11 mouse cellular contexts compared by ENCODE assay signal in genomic region chr6:129215886-129216637, GRCm38 (mm10). TPM values are rescaled to one million over a fixed set of nuclear protein-coding genes. Genes with fewer than 3 reads are reported as not detected.
A peak's percentile ranks its signal among the peaks of the same experiment; 100 is the strongest.
DNase-seq lines count a peak whose midpoint lies in the region; ATAC-seq and TF ChIP-seq lines count a peak whose summit lies in the region.
"Had no signal": no experiment of that assay in that cellular context is flagged by ENCODE, and none has a peak within 500 bp of the region (broad histone marks: within the 10 kb centered on the region; RNA-seq: fewer than 3 reads in every experiment).

No protein-coding gene starts in this region.

- peak; percentile 97 for DNase-seq in heart, adult 11 months
- DNase-seq in heart, postnatal 4 days, result no peak
- DNase-seq in spleen, adult 2 months (ENCODE audit: low read depth in 1 of 2, low spot score in 2 of 2), result no peak
- no peak for DNase-seq in spleen, adult 18-20 months
- no peak for DNase-seq in liver, embryonic 13.5 days
- DNase-seq in forebrain, embryonic 11.5 days (ENCODE audit: low spot score), result no peak
- no peak for DNase-seq in frontal cortex, adult 2 months (ENCODE audit: extremely low spot score in 1 of 2, low spot score in 1 of 2)

- no peak overlapping the region for H3K4me2 ChIP-seq in liver, embryonic 13.5 days
- H3K4me2 ChIP-seq in forebrain, embryonic 11.5 days (ENCODE audit: low read depth, low read length, severe bottlenecking), result no peak overlapping the region

- peak overlapping the region; percentile 24; the same call in 1 of the 2 replicates for H3K27ac ChIP-seq in spleen, adult 2 months (ENCODE audit: insufficient read depth, low read length)
- no peak overlapping the region for H3K27ac ChIP-seq in liver, embryonic 13.5 days
- H3K27ac ChIP-seq in forebrain, embryonic 11.5 days (ENCODE audit: low read depth, low read length), result no peak overlapping the region
- H3K27ac ChIP-seq: hindbrain, embryonic 10.5 days; left cerebral cortex, adult 2 months had no signal

- TF ChIP-seq CTCF in spleen, adult 2 months (IDR thresholded peaks at IDR 0.05; ENCODE audit: extremely low read depth, insufficient read depth, insufficient read length, insufficient replicate concordance), result no peak

- peaks cover 10% of the 10 kb centered on the region for H3K4me1 ChIP-seq in spleen, adult 2 months (ENCODE audit: control insufficient read depth, insufficient read depth, insufficient read length)
- H3K4me1 ChIP-seq in liver, embryonic 13.5 days (replicated peaks), result peaks cover 40% of the 10 kb centered on the region
- H3K4me1 ChIP-seq in forebrain, embryonic 11.5 days (replicated peaks; ENCODE audit: control insufficient read depth, insufficient read depth, low read length), result no peaks in the 10 kb centered on the region
- H3K4me1 ChIP-seq: hindbrain, embryonic 10.5 days had no signal

- H3K36me3 ChIP-seq in spleen, adult 2 months (ENCODE audit: control insufficient read depth, insufficient read depth, low read length), result no peaks in the 10 kb centered on the region
- no peaks in the 10 kb centered on the region for H3K36me3 ChIP-seq in liver, embryonic 13.5 days
- no peaks in the 10 kb centered on the region for H3K36me3 ChIP-seq in forebrain, embryonic 11.5 days (ENCODE audit: control insufficient read depth, insufficient read depth, low read length)
- H3K36me3 ChIP-seq: hindbrain, embryonic 10.5 days had no signal

- no peaks in the 10 kb centered on the region for H3K27me3 ChIP-seq in spleen, adult 2 months (ENCODE audit: control insufficient read depth, insufficient read depth, low read length)
- H3K27me3 ChIP-seq in liver, embryonic 13.5 days, result no peaks in the 10 kb centered on the region
- H3K27me3 ChIP-seq in forebrain, embryonic 11.5 days (ENCODE audit: control insufficient read depth, insufficient read depth, low read length), result no peaks in the 10 kb centered on the region

- 81% methylated on average over 7 of the region's 7 CpGs for WGBS in spleen, adult 2 months
- 53% methylated on average over 7 of the region's 7 CpGs for WGBS in liver, embryonic 13.5 days (ENCODE audit: insufficient replicate concordance)
- WGBS in forebrain, embryonic 11.5 days, result 86% methylated on average over 7 of the region's 7 CpGs

- H3K4me3 ChIP-seq in spleen, adult 2 months (ENCODE audit: extremely low read depth, insufficient read depth, insufficient read length), result no peak overlapping the region
- H3K4me3 ChIP-seq in liver, embryonic 13.5 days (replicated peaks), result no peak overlapping the region
- no peak overlapping the region for H3K4me3 ChIP-seq in forebrain, embryonic 11.5 days (ENCODE audit: low read depth, low read length)
- H3K4me3 ChIP-seq: hindbrain, embryonic 10.5 days; left cerebral cortex, adult 2 months had no signal

- TF ChIP-seq POLR2A in spleen, adult 2 months (IDR thresholded peaks at IDR 0.05; ENCODE audit: low read depth, low read length), result no peak

- 0 out of 2 replicates have a peak, but pooled peaks have one; percentile 38 for ATAC-seq in liver, embryonic 13.5 days (ENCODE audit: low read depth)
- no peak for ATAC-seq in cerebellum, adult (ENCODE audit: insufficient number of reproducible peaks, low FRiP score, low TSS enrichment)
- no peak for ATAC-seq in forebrain, embryonic 11.5 days (replicated peaks; ENCODE audit: low FRiP score)

- H3K9me3 ChIP-seq in liver, embryonic 13.5 days (replicated peaks), result no peaks in the 10 kb centered on the region
- no peaks in the 10 kb centered on the region for H3K9me3 ChIP-seq in forebrain, embryonic 11.5 days (ENCODE audit: control insufficient read depth, low read length)
- H3K9me3 ChIP-seq: hindbrain, embryonic 10.5 days had no signal

- no peak overlapping the region for H3K9ac ChIP-seq in liver, embryonic 13.5 days
- H3K9ac ChIP-seq in forebrain, embryonic 11.5 days (ENCODE audit: low read length), result no peak overlapping the region

RNA-seq across cellular contexts. Expression of gene Clec2d, which starts 35.6 kb away (rescaled TPM):
- total RNA-seq in heart, postnatal 4 days (2021), result 10 to 100 TPM; 14.5 to 19.7 TPM
- 47.0 and 47.4 TPM in 2 replicates for polyA plus RNA-seq in spleen, adult 2 months (2012; rRNA removed)
- polyA plus RNA-seq in liver, embryonic 13.5 days (2015; fragmentation: Nextera tagmentation; extraction: Ambion mirVana), result 0.13 and 0.15 TPM in 2 replicates
- not detected in 2 replicates for polyA plus RNA-seq in forebrain, embryonic 11.5 days (2014; fragmentation: Nextera tagmentation; extraction: Ambion mirVana)
- polyA plus RNA-seq in frontal cortex, adult 2 months (2012; rRNA removed), result 14.0 and 20.5 TPM in 2 replicates
- polyA plus RNA-seq: hindbrain, embryonic 10.5 days; midbrain, postnatal 0 days had no signal

RNA-seq across cellular contexts. Expression of gene Cd69, which starts 59.2 kb away (rescaled TPM):
- not detected for total RNA-seq in heart, postnatal 4 days (2021)
- polyA plus RNA-seq in spleen, adult 2 months (2012; rRNA removed), result 4.4 and 5.0 TPM in 2 replicates
- polyA plus RNA-seq in liver, embryonic 13.5 days (2015; fragmentation: Nextera tagmentation; extraction: Ambion mirVana), result 0.91 and 1.2 TPM in 2 replicates
- polyA plus RNA-seq in forebrain, embryonic 11.5 days (2014; fragmentation: Nextera tagmentation; extraction: Ambion mirVana), result not detected in 2 replicates
- polyA plus RNA-seq in frontal cortex, adult 2 months (2012; rRNA removed), result 0.20 TPM in 1 of 2 replicates, not detected in the other
- total RNA-seq: left cerebral cortex, adult 2 months; midbrain, postnatal 0 days had no signal
- polyA plus RNA-seq: hindbrain, embryonic 10.5 days; midbrain, postnatal 0 days had no signal

Comparison
In these comparisons a context has a peak if more than half of its experiments do, and no peak if none do; other contexts are left out.
1. RNA of gene Clec2d, which starts 35.6 kb away (polyA plus RNA-seq): 47.0 to 47.4 TPM in spleen, adult 2 months and 14.0 to 20.5 TPM in frontal cortex, adult 2 months; 0.13 to 0.15 TPM in liver, embryonic 13.5 days and not detected in forebrain, embryonic 11.5 days; every median in the first group is over 10 times any median in the second.